Mouse (Mus musculus) retina, embryonic 14.5 days (tissue): ENCODE data around the gene Jdp2.

ENCODE experiments used
- DNase-seq: peaks from one replicate; pipeline ENCODE4 v3.0.0-alpha.2; 2015; ENCODE audit warnings: low spot score

Jdp2 gene

GRCm38 (mm10) chr12:85598611-85599477, at the start of gene Jdp2:
Gene Jdp2, plus strand, starts transcription at chr12:85599027.
- DNase-seq, result peak; percentile 72

GRCm38 (mm10) chr12:85549661-85550060, 49.2 kb upstream of the Jdp2 start:
- DNase-seq, result no peak

GRCm38 (mm10) chr12:85550435-85550834, 48.4 kb upstream of the Jdp2 start:
- DNase-seq, result no peak

GRCm38 (mm10) chr12:85559299-85559698, 39.5 kb upstream of the Jdp2 start:
- DNase-seq, result no peak

- no peak for DNase-seq
Measured at GRCm38 (mm10) chr12:85565441-85565840, 33.4 kb upstream of the Jdp2 start.

- DNase-seq, result no peak
Measured at GRCm38 (mm10) chr12:85568298-85568697, 30.5 kb upstream of the Jdp2 start.

- no peak for DNase-seq
Measured at GRCm38 (mm10) chr12:85569393-85570157, 29.3 kb upstream of the Jdp2 start.

GRCm38 (mm10) chr12:85570158-85570540, 28.7 kb upstream of the Jdp2 start:
- DNase-seq, result no peak

- no peak for DNase-seq
Measured at GRCm38 (mm10) chr12:85571312-85571711, 27.5 kb upstream of the Jdp2 start.

- DNase-seq, result peak; percentile 69
Measured at GRCm38 (mm10) chr12:85572047-85572475, 26.8 kb upstream of the Jdp2 start.

- DNase-seq, result no peak
Measured at GRCm38 (mm10) chr12:85574806-85575495, 23.9 kb upstream of the Jdp2 start.

- no peak for DNase-seq
Measured at GRCm38 (mm10) chr12:85575496-85575840, 23.4 kb upstream of the Jdp2 start.

GRCm38 (mm10) chr12:85581261-85582066, 17.4 kb upstream of the Jdp2 start:
- peak; percentile 27 for DNase-seq

GRCm38 (mm10) chr12:85582067-85582316, 16.8 kb upstream of the Jdp2 start:
- no peak for DNase-seq

- DNase-seq, result no peak
Measured at GRCm38 (mm10) chr12:85585761-85586258, 13.0 kb upstream of the Jdp2 start.

- DNase-seq, result no peak
Measured at GRCm38 (mm10) chr12:85589870-85590382, 8.9 kb upstream of the Jdp2 start.

GRCm38 (mm10) chr12:85592943-85593342, 5.9 kb upstream of the Jdp2 start:
- DNase-seq, result no peak

- DNase-seq, result no peak
Measured at GRCm38 (mm10) chr12:85594390-85594789, 4.4 kb upstream of the Jdp2 start.

GRCm38 (mm10) chr12:85598053-85598452, 774 bp upstream of the Jdp2 start:
- DNase-seq, result no peak

- peak; percentile 55 for DNase-seq
Measured at GRCm38 (mm10) chr12:85599478-85600152, 788 bp downstream of the Jdp2 start.

- DNase-seq, result no peak
Measured at GRCm38 (mm10) chr12:85600637-85601036, 1.8 kb downstream of the Jdp2 start.
